Mouse (Mus musculus) olfactory bulb, adult 2 months (tissue): ENCODE results near the gene Spats1.

Experiments
- CTCF ChIP-seq: fragments of 200-500 bp; IDR thresholded peaks from 2 replicates; pipeline ENCODE4 v1.5.1; 2012; ENCODE audit warnings: low read depth, mild to moderate bottlenecking, low read length, moderate library complexity; ENCODE audit not compliant: insufficient read depth
- POLR2A ChIP-seq: fragments of 200-500 bp; IDR thresholded peaks from 2 replicates; pipeline ENCODE4 v1.6.1; 2012; ENCODE audit warnings: mild to moderate bottlenecking, low read depth, low read length, moderate library complexity; ENCODE audit not compliant: insufficient read depth

- TF ChIP-seq CTCF, result no peak
- no peak for TF ChIP-seq POLR2A
These were observed 66.5 kb downstream of the Spats1 start for GRCm38 (mm10) chr17:45408719-45409118.
